In genomic region chr4:124646591-124646990, GRCm38 (mm10) we compare ENCODE assay signal across 1 mouse cellular context.
TF ChIP-seq lines count a peak whose summit lies in the region.

No protein-coding gene starts in this region.

TF ChIP-seq in CH12.LX, 34 proteins besides CTCF, POLR2A, EP300 and RAD21 (continued from another document):
- TF ChIP-seq ZKSCAN1 (IDR thresholded peaks at IDR 0.05; ENCODE audit: borderline replicate concordance, low read depth, low read length): no peak
- TF ChIP-seq E2F4 (IDR thresholded peaks at IDR 0.05; ENCODE audit: insufficient replicate concordance, low read depth, low read length): no peak
- TF ChIP-seq NRF1 (IDR thresholded peaks at IDR 0.05; ENCODE audit: low read depth, low read length): no peak
- no peak for TF ChIP-seq NELFE (IDR thresholded peaks at IDR 0.05; ENCODE audit: low read depth, low read length)
- TF ChIP-seq ELF1 (IDR thresholded peaks at IDR 0.05; ENCODE audit: low read depth, low read length): no peak
- no peak for TF ChIP-seq MAFK (IDR thresholded peaks at IDR 0.05; ENCODE audit: insufficient replicate concordance, low read length)
- TF ChIP-seq ETS1 (conservative IDR thresholded peaks at IDR 0.05; ENCODE audit: low read depth, low read length): no peak
